Mouse (Mus musculus) c-Kit-positive CD71-positive TER-119-negative erythroid progenitor cells, embryonic 14.5 days (primary cell): ENCODE results near the gene Cd44.
A peak's percentile ranks its signal among the peaks of the same experiment; 100 is the strongest.

ENCODE experiments used
- DNase-seq: peaks from one replicate; pipeline ENCODE4 v3.0.0-alpha.2; 2013; ENCODE audit warnings: low read depth

The Cd44 gene

GRCm38 (mm10) chr2:102868444-102868843, 33.0 kb downstream of the Cd44 start:
- DNase-seq = no peak

- peak; percentile 44 for DNase-seq
These were observed 33.9 kb downstream of the Cd44 start for GRCm38 (mm10) chr2:102867396-102868088.

- no peak for DNase-seq
These were observed 34.9 kb downstream of the Cd44 start for GRCm38 (mm10) chr2:102866594-102866993.

- no peak for DNase-seq
These were observed 36.1 kb downstream of the Cd44 start for GRCm38 (mm10) chr2:102865354-102865752.

GRCm38 (mm10) chr2:102864695-102865353, 36.6 kb downstream of the Cd44 start:
- DNase-seq = no peak

GRCm38 (mm10) chr2:102864036-102864435, 37.4 kb downstream of the Cd44 start:
- DNase-seq = no peak

- no peak for DNase-seq
These were observed 37.9 kb downstream of the Cd44 start for GRCm38 (mm10) chr2:102863583-102863982.

- no peak for DNase-seq
These were observed 38.8 kb downstream of the Cd44 start for GRCm38 (mm10) chr2:102862706-102863105.

- DNase-seq = no peak
These were observed 43.2 kb downstream of the Cd44 start for GRCm38 (mm10) chr2:102858271-102858670.

- DNase-seq = no peak
These were observed 48.2 kb downstream of the Cd44 start for GRCm38 (mm10) chr2:102853297-102853696.

- DNase-seq = no peak
These were observed 49.5 kb downstream of the Cd44 start for GRCm38 (mm10) chr2:102851936-102852477.

- DNase-seq = no peak
These were observed 51.4 kb downstream of the Cd44 start for GRCm38 (mm10) chr2:102850026-102850425.

- DNase-seq = no peak
These were observed 52.5 kb downstream of the Cd44 start for GRCm38 (mm10) chr2:102848811-102849433.

GRCm38 (mm10) chr2:102841231-102841630, 60.2 kb downstream of the Cd44 start:
- no peak for DNase-seq

- DNase-seq = no peak
These were observed 63.3 kb downstream of the Cd44 start for GRCm38 (mm10) chr2:102838179-102838578.

- no peak for DNase-seq
These were observed 69.9 kb downstream of the Cd44 start for GRCm38 (mm10) chr2:102831547-102831946.

- DNase-seq = no peak
These were observed 72.3 kb downstream of the Cd44 start for GRCm38 (mm10) chr2:102829201-102829600.

GRCm38 (mm10) chr2:102828381-102828780, 73.1 kb downstream of the Cd44 start:
- DNase-seq = no peak

- DNase-seq = no peak
These were observed 73.6 kb downstream of the Cd44 start for GRCm38 (mm10) chr2:102827841-102828240.

- DNase-seq = no peak
These were observed 75.4 kb downstream of the Cd44 start for GRCm38 (mm10) chr2:102825961-102826633.

- DNase-seq = no peak
These were observed 79.4 kb downstream of the Cd44 start for GRCm38 (mm10) chr2:102822036-102822435.

- DNase-seq = no peak
These were observed 80.7 kb downstream of the Cd44 start for GRCm38 (mm10) chr2:102820790-102821189.
